ENCODE assay signal across 8 mouse cellular contexts in genomic region chr8:123515540-123515897, GRCm38 (mm10). TPM values are rescaled to one million over a fixed set of nuclear protein-coding genes. Genes with fewer than 3 reads are reported as not detected.
DNase-seq lines count a peak whose midpoint lies in the region; ATAC-seq and TF ChIP-seq lines count a peak whose summit lies in the region.

No protein-coding gene starts in this region.

- no peak overlapping the region for H3K27ac ChIP-seq in kidney, postnatal 0 days
- no peak overlapping the region for H3K27ac ChIP-seq in embryonic facial prominence, embryonic 14.5 days (replicated peaks; ENCODE audit: low read depth, low read length)
- H3K27ac ChIP-seq in hindbrain, postnatal 0 days, result peak overlapping the region; percentile 71

- ATAC-seq in kidney, postnatal 0 days (replicated peaks; ENCODE audit: low FRiP score, low read depth), result no peak
- no peak for ATAC-seq in embryonic facial prominence, embryonic 14.5 days (ENCODE audit: low read depth)
- ATAC-seq in hindbrain, postnatal 0 days, result no peak

- no peak overlapping the region for H3ac ChIP-seq in myocyte (ENCODE audit: control insufficient read depth, insufficient read length)

- 2% methylated on average over 11 of the region's 11 CpGs for WGBS in kidney, postnatal 0 days
- WGBS in embryonic facial prominence, embryonic 14.5 days, result 2% methylated on average over 8 of the region's 11 CpGs
- WGBS in hindbrain, postnatal 0 days, result under 1% methylated on average over 11 of the region's 11 CpGs

- peaks cover 5% of the 10 kb centered on the region; the same call in 1 of the 2 replicates for H3K4me1 ChIP-seq in kidney, postnatal 0 days (replicated peaks; ENCODE audit: insufficient read depth, low read length)
- H3K4me1 ChIP-seq in embryonic facial prominence, embryonic 14.5 days (ENCODE audit: control insufficient read depth, insufficient read depth, low read length), result peaks cover 22% of the 10 kb centered on the region
- peaks cover 21% of the 10 kb centered on the region for H3K4me1 ChIP-seq in hindbrain, postnatal 0 days (ENCODE audit: insufficient read depth, low read length)

- DNase-seq in kidney, postnatal 0 days (ENCODE audit: low spot score), result no peak
- DNase-seq in kidney, adult 18-20 months, result no peak
- DNase-seq in embryonic facial prominence, embryonic 14.5 days (ENCODE audit: low spot score), result no peak
- no peak for DNase-seq in hindbrain, postnatal 0 days (ENCODE audit: low spot score)
- DNase-seq in Muller cell, postnatal 12 days (ENCODE audit: inconsistent ontology term), result no peak
- no peak for DNase-seq in spleen, postnatal 36 days (ENCODE audit: low spot score in 2 of 2)
- no peak for DNase-seq in testis, postnatal 14 days (ENCODE audit: low spot score)

- peaks cover 14% of the 10 kb centered on the region; the same call in 1 of the 2 replicates for H3K27me3 ChIP-seq in kidney, postnatal 0 days (ENCODE audit: insufficient read depth, low read length)
- peaks cover 19% of the 10 kb centered on the region for H3K27me3 ChIP-seq in embryonic facial prominence, embryonic 14.5 days (replicated peaks; ENCODE audit: control insufficient read depth, insufficient read depth, low read length)
- no peaks in the 10 kb centered on the region for H3K27me3 ChIP-seq in hindbrain, postnatal 0 days (ENCODE audit: insufficient read depth, low read length)
- H3K27me3 ChIP-seq in myocyte (ENCODE audit: control insufficient read depth, insufficient read depth, insufficient read length), result no peaks in the 10 kb centered on the region

- no peak overlapping the region for H3K9ac ChIP-seq in kidney, postnatal 0 days (ENCODE audit: low read depth, low read length)
- no peak overlapping the region; the same call in 1 of the 2 replicates for H3K9ac ChIP-seq in embryonic facial prominence, embryonic 14.5 days (ENCODE audit: low read depth, low read length)
- H3K9ac ChIP-seq in hindbrain, postnatal 0 days (replicated peaks; ENCODE audit: low read length), result peak overlapping the region; percentile 43

- peaks cover 2% of the 10 kb centered on the region; the same call in 1 of the 2 replicates for H3K36me3 ChIP-seq in kidney, postnatal 0 days (ENCODE audit: insufficient read depth, low read length)
- H3K36me3 ChIP-seq in embryonic facial prominence, embryonic 14.5 days (ENCODE audit: control insufficient read depth, insufficient read depth, low read length), result peaks cover 2% of the 10 kb centered on the region; the same call in 1 of the 2 replicates
- H3K36me3 ChIP-seq in hindbrain, postnatal 0 days (ENCODE audit: insufficient read depth, low read length), result no peaks in the 10 kb centered on the region
- H3K36me3 ChIP-seq in myocyte (ENCODE audit: control insufficient read depth, insufficient read depth), result no peaks in the 10 kb centered on the region

- H3K4me3 ChIP-seq in kidney, postnatal 0 days (replicated peaks; ENCODE audit: low read depth, low read length), result peak overlapping the region; percentile 60; the same call in 1 of the 2 replicates
- peak overlapping the region; percentile 64 for H3K4me3 ChIP-seq in embryonic facial prominence, embryonic 14.5 days (ENCODE audit: low read depth, low read length)
- H3K4me3 ChIP-seq in hindbrain, postnatal 0 days (ENCODE audit: low read length), result peak overlapping the region; percentile 82
- peak overlapping the region; percentile 36 for H3K4me3 ChIP-seq in myocyte

- no peaks in the 10 kb centered on the region for H3K9me3 ChIP-seq in kidney, postnatal 0 days (replicated peaks; ENCODE audit: low read length)
- no peaks in the 10 kb centered on the region for H3K9me3 ChIP-seq in embryonic facial prominence, embryonic 14.5 days (ENCODE audit: control insufficient read depth, low read length)
- no peaks in the 10 kb centered on the region for H3K9me3 ChIP-seq in hindbrain, postnatal 0 days (ENCODE audit: low read length)

- H3K79me2 ChIP-seq in myocyte (ENCODE audit: control insufficient read depth, insufficient read depth), result peaks cover 11% of the 10 kb centered on the region

- TF ChIP-seq CTCF in kidney, postnatal 0 days (IDR thresholded peaks at IDR 0.05; ENCODE audit: low read depth), result no peak
- TF ChIP-seq CTCF in hindbrain, postnatal 0 days (IDR thresholded peaks at IDR 0.05; ENCODE audit: low read depth), result no peak

- no peak for TF ChIP-seq POLR2A in myocyte (IDR thresholded peaks at IDR 0.05; ENCODE audit: insufficient read length, low read depth)

- peak overlapping the region; percentile 98 for H3K4me2 ChIP-seq in kidney, postnatal 0 days (ENCODE audit: low read length)
- peak overlapping the region; percentile 93 for H3K4me2 ChIP-seq in embryonic facial prominence, embryonic 14.5 days (ENCODE audit: low read depth, low read length)
- H3K4me2 ChIP-seq in hindbrain, postnatal 0 days (ENCODE audit: low read depth, low read length), result peak overlapping the region; percentile 80
- peak overlapping the region; percentile 10 for H3K4me2 ChIP-seq in myocyte (ENCODE audit: low read depth)

TF ChIP-seq in myocyte, 11 proteins besides CTCF, POLR2A, EP300 and RAD21:
- TF ChIP-seq REST (IDR thresholded peaks at IDR 0.05; ENCODE audit: insufficient read depth, insufficient read length) (no peak), MYOG (IDR thresholded peaks at IDR 0.05; ENCODE audit: control insufficient read depth in 1 of 3, insufficient read depth in 1 of 3, insufficient read length in 2 of 3, low read depth in 2 of 3) (no peak), TCF3 (IDR thresholded peaks at IDR 0.05; ENCODE audit: insufficient read length, low read depth) (no peak), E2F4 (IDR thresholded peaks at IDR 0.05; ENCODE audit: insufficient read depth) (no peak), MYOD1 (IDR thresholded peaks at IDR 0.05; ENCODE audit: control insufficient read depth in 1 of 3, insufficient read length in 2 of 3, low read depth in 2 of 3) (no peak), MAX (IDR thresholded peaks at IDR 0.05; ENCODE audit: low read depth) (no peak), CEBPB (IDR thresholded peaks at IDR 0.05; ENCODE audit: insufficient read depth, poor library complexity, severe bottlenecking) (no peak), SRF (IDR thresholded peaks at IDR 0.05; ENCODE audit: control insufficient read depth, insufficient read length, low read depth) (no peak), POLR2AphosphoS2 (IDR thresholded peaks at IDR 0.05; ENCODE audit: insufficient read length, low read depth) (no peak), USF1 (IDR thresholded peaks at IDR 0.05; ENCODE audit: low read depth) (no peak), TCF12 (IDR thresholded peaks at IDR 0.05; ENCODE audit: insufficient read depth, poor library complexity, severe bottlenecking) (no peak)

RNA-seq across cellular contexts. Expression of gene Dbndd1, which starts 0.3 kb away (rescaled TPM):
- 2.4 and 3.3 TPM in 2 replicates for polyA plus RNA-seq in kidney, postnatal 0 days (2015; fragmentation: Nextera tagmentation; extraction: Ambion mirVana)
- 13.5 and 14.4 TPM in 2 replicates for polyA plus RNA-seq in embryonic facial prominence, embryonic 14.5 days (2014; fragmentation: Nextera tagmentation; extraction: Ambion mirVana)
- 76.0 and 95.7 TPM in 2 replicates for total RNA-seq in hindbrain, postnatal 0 days (2014; rRNA removed)
- polyA plus RNA-seq in hindbrain, postnatal 0 days (2015; fragmentation: Nextera tagmentation; extraction: Ambion mirVana), result 51.1 and 54.2 TPM in 2 replicates
- polyA plus RNA-seq in myocyte (2012; fragmentation: generic; extraction: Trizol), result 14.2 TPM

RNA-seq across cellular contexts. Expression of gene Gas8, which starts 3.1 kb away (rescaled TPM):
- 27.1 and 29.2 TPM in 2 replicates for polyA plus RNA-seq in kidney, postnatal 0 days (2015; fragmentation: Nextera tagmentation; extraction: Ambion mirVana)
- polyA plus RNA-seq in embryonic facial prominence, embryonic 14.5 days (2014; fragmentation: Nextera tagmentation; extraction: Ambion mirVana), result 27.1 and 30.7 TPM in 2 replicates
- 16.3 TPM in 2 replicates for total RNA-seq in hindbrain, postnatal 0 days (2014; rRNA removed)
- 36.4 and 36.8 TPM in 2 replicates for polyA plus RNA-seq in hindbrain, postnatal 0 days (2015; fragmentation: Nextera tagmentation; extraction: Ambion mirVana)
- 25.6 TPM for polyA plus RNA-seq in myocyte (2012; fragmentation: generic; extraction: Trizol)

RNA-seq across cellular contexts. Expression of gene Afg3l1, which starts 37.8 kb away (rescaled TPM):
- polyA plus RNA-seq in kidney, postnatal 0 days (2015; fragmentation: Nextera tagmentation; extraction: Ambion mirVana), result 40.3 and 48.0 TPM in 2 replicates
- polyA plus RNA-seq in embryonic facial prominence, embryonic 14.5 days (2014; fragmentation: Nextera tagmentation; extraction: Ambion mirVana), result 33.5 and 33.6 TPM in 2 replicates
- 16.6 and 26.7 TPM in 2 replicates for total RNA-seq in hindbrain, postnatal 0 days (2014; rRNA removed)
- 45.6 and 49.6 TPM in 2 replicates for polyA plus RNA-seq in hindbrain, postnatal 0 days (2015; fragmentation: Nextera tagmentation; extraction: Ambion mirVana)
- 35.0 TPM for polyA plus RNA-seq in myocyte (2012; fragmentation: generic; extraction: Trizol)

Comparison
In these comparisons a context has a peak if more than half of its experiments do, and no peak if none do; other contexts are left out.
1. H3K4me2 ChIP-seq: peak in every context shown above with its lines; median percentile 98 in kidney, postnatal 0 days; 93 in embryonic facial prominence, embryonic 14.5 days; 80 in hindbrain, postnatal 0 days; 10 in myocyte.